Mouse (Mus musculus): Measurements from ENCODE around the gene Prss22.
"Not testable (repeated sequence)": the region's sequence is repeated elsewhere in the genome, so short reads cannot be mapped to it uniquely, and the experiment has no call there.

The Prss22 gene

GRCm38 (mm10) chr17:23995421-23995820 lies 2.5 kb downstream of the Prss22 start:
- DNase-seq (ENCODE audit: low read depth, low spot score) = no peak

GRCm38 (mm10) chr17:23994667-23995066 lies 3.2 kb downstream of the Prss22 start:
- DNase-seq (ENCODE audit: low read depth, low spot score) = no peak

- DNase-seq (ENCODE audit: low read depth, low spot score) = peak; percentile 90
Observed at GRCm38 (mm10) chr17:23993559-23994428, 4.1 kb downstream of the Prss22 start.

GRCm38 (mm10) chr17:23992789-23993553 lies 4.9 kb downstream of the Prss22 start:
- no peak for DNase-seq (ENCODE audit: low read depth, low spot score)

- no peak for DNase-seq (ENCODE audit: low read depth, low spot score)
Observed at GRCm38 (mm10) chr17:23989802-23990201, 8.1 kb downstream of the Prss22 start.

- DNase-seq (ENCODE audit: low read depth, low spot score) = no peak
Observed at GRCm38 (mm10) chr17:23984989-23985388, 12.9 kb downstream of the Prss22 start.

GRCm38 (mm10) chr17:23982912-23983311 lies 15.0 kb downstream of the Prss22 start:
- no peak for DNase-seq (ENCODE audit: low read depth, low spot score)

- DNase-seq (ENCODE audit: low read depth, low spot score) = no peak
Observed at GRCm38 (mm10) chr17:23980297-23980909, 17.5 kb downstream of the Prss22 start, which contains the start of gene Prss30. Gene Prss30, minus strand, starts transcription at chr17:23980566.

- DNase-seq (ENCODE audit: low read depth, low spot score) = no peak
Observed at GRCm38 (mm10) chr17:23979471-23979870, 18.4 kb downstream of the Prss22 start.

- DNase-seq (ENCODE audit: low read depth, low spot score) = no peak
Observed at GRCm38 (mm10) chr17:23976665-23977064, 21.2 kb downstream of the Prss22 start.

- DNase-seq (ENCODE audit: low read depth, low spot score) = no peak
Observed at GRCm38 (mm10) chr17:23971315-23971714, 26.6 kb downstream of the Prss22 start.

- DNase-seq (ENCODE audit: low read depth, low spot score) = peak; percentile 73
Observed at GRCm38 (mm10) chr17:23969231-23969630, 28.7 kb downstream of the Prss22 start.

GRCm38 (mm10) chr17:23968780-23969179 lies 29.1 kb downstream of the Prss22 start:
- no peak for DNase-seq (ENCODE audit: low read depth, low spot score)

GRCm38 (mm10) chr17:23966658-23967401 lies 31.1 kb downstream of the Prss22 start:
- DNase-seq (ENCODE audit: low read depth, low spot score) = no peak

- no peak for DNase-seq (ENCODE audit: low read depth, low spot score)
Observed at GRCm38 (mm10) chr17:23965805-23966425, 32.0 kb downstream of the Prss22 start.

- no peak for DNase-seq (ENCODE audit: low read depth, low spot score)
Observed at GRCm38 (mm10) chr17:23961573-23962122, 36.3 kb downstream of the Prss22 start.

GRCm38 (mm10) chr17:23960084-23960738 lies 37.7 kb downstream of the Prss22 start:
- DNase-seq (ENCODE audit: low read depth, low spot score) = peak; percentile 93

- no peak for DNase-seq (ENCODE audit: low read depth, low spot score)
Observed at GRCm38 (mm10) chr17:23955174-23955573, 42.7 kb downstream of the Prss22 start, which contains the start of gene Sbpl. Gene Sbpl, minus strand, starts transcription at chr17:23955274.

- DNase-seq (ENCODE audit: low read depth, low spot score) = not testable (repeated sequence)
Observed at GRCm38 (mm10) chr17:23950828-23951227, 47.1 kb downstream of the Prss22 start.

GRCm38 (mm10) chr17:23949068-23949467 lies 48.8 kb downstream of the Prss22 start:
- no peak for DNase-seq (ENCODE audit: low read depth, low spot score)

All from mesoderm, embryonic 11.5 days (tissue).